Mouse (Mus musculus): ENCODE results near the gene Mvb12a. TPM values are rescaled to one million over a fixed set of nuclear protein-coding genes. Genes with fewer than 3 reads are reported as not detected.
A peak's percentile ranks its signal among the peaks of the same experiment; 100 is the strongest.

The Mvb12a gene
- total RNA-seq, 4 experiments from 2014 or later: 72.6 to 87.3 (median 82.3) TPM

GRCm38 (mm10) chr8:71566501-71566900, 23.8 kb downstream of the Mvb12a start, which contains the start of gene Nxnl1:
Gene Nxnl1 (minus strand): TSS chr8:71566601.
- no peak for DNase-seq

DNA sequence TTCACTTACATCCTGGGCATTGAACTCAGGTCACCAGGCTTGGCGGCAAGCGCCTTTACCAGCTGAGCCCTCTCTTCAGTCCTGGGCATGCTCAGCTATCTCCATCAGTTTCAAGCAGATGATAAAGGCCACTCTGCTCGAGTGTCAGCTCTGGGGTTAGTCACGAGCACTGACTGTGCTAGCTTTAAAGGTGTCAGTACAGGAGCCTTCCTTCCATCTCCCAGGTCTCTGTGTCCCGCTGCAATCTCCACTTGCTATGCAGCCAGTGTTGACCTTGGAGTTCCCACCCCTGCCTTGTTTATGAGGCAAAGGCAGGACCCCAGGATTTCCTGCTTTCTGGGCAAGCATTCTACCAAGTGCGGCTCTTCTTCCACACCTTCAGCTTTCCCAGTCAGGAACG, 24.9 kb downstream of the Mvb12a start:
- DNase-seq: no peak

DNA sequence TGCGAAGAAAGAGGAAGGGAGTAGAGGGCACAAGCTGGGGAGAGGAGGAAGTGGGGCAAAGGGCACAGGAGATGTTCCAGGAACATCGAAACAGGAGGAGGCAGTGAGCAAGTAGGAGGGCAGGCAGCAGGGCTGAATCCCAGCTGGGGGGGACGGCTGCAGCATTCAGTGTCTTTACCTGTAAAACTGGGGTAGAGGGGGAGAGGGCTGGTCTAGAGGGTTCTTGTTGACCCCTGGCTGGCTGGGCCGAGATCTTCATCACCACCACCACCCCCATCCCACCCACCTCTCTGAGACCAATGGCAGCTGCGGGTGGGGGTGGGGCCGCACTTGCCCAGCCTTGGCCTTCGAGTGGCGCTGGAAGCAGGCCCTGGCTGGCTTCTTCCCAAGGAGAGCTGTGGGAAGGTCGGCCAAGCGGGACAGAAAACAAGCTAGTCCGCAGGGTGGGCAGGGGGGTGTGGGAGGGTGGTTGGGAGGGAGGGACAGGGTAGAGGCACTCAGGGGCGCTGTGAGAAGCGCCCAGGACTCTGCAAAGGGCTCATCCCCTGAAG, 25.7 kb downstream of the Mvb12a start, which contains the start of gene Slc27a1:
Gene Slc27a1 (plus strand): TSS at position 496 of the 551 bp plus-strand sequence.
- peak; percentile 83 for DNase-seq

GRCm38 (mm10) chr8:71568941-71569340, 26.2 kb downstream of the Mvb12a start:
- peak; percentile 51 for DNase-seq

- DNase-seq: peak; percentile 90
Measured at GRCm38 (mm10) chr8:71569366-71570290, 26.9 kb downstream of the Mvb12a start.

GRCm38 (mm10) chr8:71570291-71570954, 27.7 kb downstream of the Mvb12a start:
- peak; percentile 97 for DNase-seq

GRCm38 (mm10) chr8:71572077-71572476, 29.4 kb downstream of the Mvb12a start:
- DNase-seq: no peak

DNA sequence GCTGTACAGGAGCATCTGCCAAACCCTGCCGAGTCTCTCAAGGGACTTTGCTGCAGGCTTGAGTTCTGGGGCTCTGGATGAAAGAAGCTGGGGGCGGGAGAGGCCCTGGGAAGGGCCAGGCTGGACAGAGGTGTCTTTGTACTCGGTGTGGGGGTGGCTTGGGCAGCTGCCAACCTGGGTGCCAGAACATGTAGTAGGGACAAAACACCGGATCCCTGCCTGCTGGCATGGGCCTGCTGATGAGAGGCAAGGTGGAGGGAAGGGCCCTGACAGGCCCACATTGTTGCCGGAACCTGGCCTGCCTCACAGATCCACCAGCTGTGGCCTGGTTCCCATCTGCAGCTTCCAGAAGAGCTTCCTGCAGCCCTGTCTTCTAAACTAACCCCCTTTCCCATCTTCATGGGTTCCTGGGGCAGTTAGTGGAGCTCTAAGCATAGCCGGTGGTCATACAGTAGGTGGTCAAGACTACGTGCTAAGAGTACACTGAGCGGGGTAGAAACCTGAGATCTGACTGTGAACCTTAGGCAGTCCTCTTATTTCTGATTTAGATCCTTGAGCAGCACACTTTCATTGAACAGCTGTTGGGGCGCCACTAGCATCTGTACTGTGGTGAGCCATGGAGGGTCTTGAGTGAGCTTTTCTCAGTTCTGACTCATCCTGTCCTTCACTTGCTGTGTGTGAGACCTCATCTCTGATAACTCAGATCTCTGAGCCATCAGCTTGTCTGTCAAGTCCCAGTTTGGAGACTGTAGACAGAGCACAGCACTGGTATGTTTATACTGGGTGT, 30.3 kb downstream of the Mvb12a start:
- no peak for DNase-seq

DNA sequence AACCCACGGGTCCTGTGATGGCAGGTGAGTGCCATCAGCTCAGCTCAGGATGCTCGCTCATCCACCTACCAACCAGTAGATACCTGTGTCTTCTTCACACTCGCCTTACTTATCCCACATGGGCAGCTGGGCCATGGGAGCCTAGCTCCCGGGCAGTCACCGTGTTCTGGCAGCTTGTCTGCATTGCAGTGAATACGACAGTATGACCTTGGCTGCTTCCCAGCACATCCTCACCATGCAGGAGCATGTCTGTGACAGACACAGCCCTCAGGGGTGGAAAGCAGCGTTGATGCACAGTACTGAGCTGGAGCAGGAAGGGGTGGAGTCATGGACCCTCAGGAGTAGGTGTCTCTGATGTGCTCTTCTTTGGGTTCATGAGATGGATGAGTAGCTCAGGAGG, 31.7 kb downstream of the Mvb12a start:
- no peak for DNase-seq

- no peak for DNase-seq
Measured at GRCm38 (mm10) chr8:71575020-71575419, 32.3 kb downstream of the Mvb12a start.

DNA sequence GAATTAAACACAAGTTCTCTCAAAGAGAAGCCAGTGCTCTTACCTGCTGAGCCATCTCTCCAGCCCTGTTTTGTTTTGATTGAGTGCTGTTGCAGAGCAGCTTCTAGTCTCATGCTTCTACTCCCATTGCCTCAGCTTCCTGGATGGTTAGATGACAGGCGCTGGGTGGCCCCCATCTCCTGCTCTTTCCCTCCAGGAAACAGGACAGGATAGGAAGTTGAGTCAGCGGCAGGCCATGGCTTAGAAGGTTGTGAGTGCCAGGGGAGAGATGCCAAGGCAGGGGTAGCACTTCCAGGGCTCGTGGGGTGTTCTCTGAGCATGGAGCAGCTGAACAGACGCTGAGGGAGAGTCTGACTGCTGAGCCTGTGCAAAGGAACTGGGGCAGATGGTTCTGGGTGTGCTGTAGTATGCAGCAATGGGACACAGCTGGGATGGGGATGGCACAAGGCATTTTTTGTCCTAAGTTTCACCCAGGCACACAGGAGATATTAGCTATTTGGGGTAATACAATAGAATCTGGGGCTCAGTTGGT, 35.2 kb downstream of the Mvb12a start:
- DNase-seq: no peak

DNA sequence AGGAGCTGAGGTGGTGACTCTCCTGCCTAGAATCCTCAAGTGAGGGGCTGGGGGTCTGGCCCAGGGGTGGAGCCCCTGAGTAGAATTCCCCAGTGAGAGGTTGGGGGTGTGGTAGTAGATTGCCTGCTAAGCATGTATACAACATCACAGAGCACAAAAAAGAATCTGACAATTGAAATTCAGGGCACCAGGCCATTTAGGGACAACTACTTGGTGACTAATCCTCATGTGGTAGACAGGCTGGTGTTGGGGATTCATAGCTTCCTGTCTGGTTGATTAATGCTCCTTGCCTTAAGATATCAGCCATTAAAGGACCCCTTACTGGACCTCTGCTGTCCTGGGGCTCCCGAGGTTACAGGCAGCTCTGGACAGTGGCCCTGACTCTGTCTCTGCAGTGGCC, 36.3 kb downstream of the Mvb12a start:
- no peak for DNase-seq

DNA sequence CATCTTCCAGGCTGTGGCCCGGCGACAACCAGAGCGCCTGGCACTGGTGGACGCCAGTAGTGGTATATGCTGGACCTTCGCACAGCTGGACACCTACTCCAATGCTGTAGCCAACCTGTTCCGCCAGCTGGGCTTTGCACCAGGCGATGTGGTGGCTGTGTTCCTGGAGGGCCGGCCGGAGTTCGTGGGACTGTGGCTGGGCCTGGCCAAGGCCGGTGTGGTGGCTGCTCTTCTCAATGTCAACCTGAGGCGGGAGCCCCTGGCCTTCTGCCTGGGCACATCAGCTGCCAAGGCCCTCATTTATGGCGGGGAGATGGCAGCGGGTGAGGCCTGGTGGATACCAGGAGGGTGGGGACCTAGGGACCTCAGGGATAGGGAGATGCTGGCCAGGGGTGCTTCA, 36.8 kb downstream of the Mvb12a start:
- peak; percentile 80 for DNase-seq

- no peak for DNase-seq
Measured at GRCm38 (mm10) chr8:71580201-71580600, 37.5 kb downstream of the Mvb12a start.

- no peak for DNase-seq
Measured at GRCm38 (mm10) chr8:71586891-71587290, 44.2 kb downstream of the Mvb12a start.

- DNase-seq: no peak
Measured at GRCm38 (mm10) chr8:71588762-71589161, 46.0 kb downstream of the Mvb12a start.

DNA sequence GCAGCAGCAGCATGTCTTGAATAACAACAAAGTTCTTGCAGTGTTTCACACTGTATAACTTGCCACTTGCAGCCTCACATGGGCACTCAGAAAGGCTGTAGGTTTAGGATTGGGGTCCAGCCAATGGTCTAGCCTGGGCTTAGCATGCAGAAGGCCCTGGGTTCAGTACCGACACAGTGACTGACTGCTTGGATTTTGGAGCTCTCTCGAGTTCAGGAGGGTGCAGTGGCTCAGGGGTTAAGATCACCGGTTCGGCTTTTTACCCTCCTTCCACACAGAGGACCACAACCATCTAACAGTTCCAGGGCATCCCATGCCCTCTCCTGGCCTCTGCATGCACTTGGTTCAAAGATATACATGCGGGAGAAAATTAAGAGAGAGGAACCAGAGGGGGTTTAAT, 48.3 kb downstream of the Mvb12a start:
- no peak for DNase-seq

- peak; percentile 94 for DNase-seq
Measured at GRCm38 (mm10) chr8:71591471-71592373, 49.0 kb downstream of the Mvb12a start, which contains the start of gene Pgls. Gene Pgls (plus strand): TSS chr8:71592176.

DNA sequence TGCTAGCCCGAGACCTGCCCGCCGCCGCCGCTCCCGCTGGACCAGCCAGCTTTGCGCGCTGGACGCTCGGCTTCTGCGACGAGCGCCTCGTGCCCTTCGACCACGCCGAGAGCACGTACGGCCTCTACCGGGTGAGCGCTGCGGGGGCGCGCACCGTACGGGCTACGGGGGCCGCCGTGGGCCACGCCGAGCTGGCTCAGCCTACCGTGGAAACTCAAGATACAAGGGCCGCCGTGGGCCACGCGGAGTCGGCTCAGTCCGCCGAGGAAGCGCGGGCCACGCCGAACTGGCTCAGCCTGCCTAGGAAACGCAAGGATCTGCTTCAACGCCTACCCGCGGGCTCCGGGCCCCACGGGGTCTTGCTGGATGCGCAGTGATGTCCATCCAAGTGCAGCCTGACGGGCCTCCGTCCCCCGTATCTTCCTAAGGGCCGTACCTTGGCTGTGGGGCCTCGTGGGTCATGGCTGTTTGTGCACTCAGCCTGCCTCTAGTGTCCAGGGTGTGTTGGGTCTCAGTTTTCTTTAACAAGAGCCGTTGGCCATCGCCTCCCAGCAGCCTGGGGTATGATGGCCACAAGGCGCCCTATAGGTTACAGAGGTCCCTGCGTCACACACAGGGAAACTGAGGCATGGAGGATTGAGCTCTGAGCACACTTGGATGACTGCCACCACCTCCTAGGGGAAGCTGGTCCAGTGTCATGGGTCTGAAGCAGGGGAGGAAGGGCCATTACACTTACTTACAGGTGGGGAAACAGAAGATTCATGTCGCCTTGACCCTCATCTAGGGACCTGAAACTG, 49.9 kb downstream of the Mvb12a start:
- peak; percentile 73 for DNase-seq
